Mouse (Mus musculus) neural tube, embryonic 11.5 days (tissue): Measurements from ENCODE around the gene BC049762. TPM values are rescaled to one million over a fixed set of nuclear protein-coding genes. Genes with fewer than 3 reads are reported as not detected.

ENCODE experiments used
- polyA plus RNA-seq: library from polyadenylated mRNA; unstranded; fragments of >200 nt; fragmentation: Nextera tagmentation; extraction: Ambion mirVana; gene quantifications from 2 replicates; pipeline ENCODE4 v1.2.1, GENCODE M21; 2014

Gene BC049762
- polyA plus RNA-seq, 1 experiment from 2014 or later, result 0.45 TPM

Other genes starting within 250 kb of the BC049762 start
- not detected in 2 replicates for gene Olfr54, start 248.8 kb downstream of the BC049762 start, polyA plus RNA-seq
- gene Olfr1375, start 214.9 kb downstream of the BC049762 start, polyA plus RNA-seq, result not detected in 2 replicates
- 8.6 and 9.9 TPM in 2 replicates for gene Zfp354a, start 203.8 kb downstream of the BC049762 start, polyA plus RNA-seq
- gene Gm12569, start 42.6 kb downstream of the BC049762 start, polyA plus RNA-seq, result not detected in 2 replicates
- 140 and 145 TPM in 2 replicates for gene Clk4, start 1.3 kb downstream of the BC049762 start, polyA plus RNA-seq
- 9.7 and 10.9 TPM in 2 replicates for gene Col23a1, start 26.9 kb upstream of the BC049762 start, polyA plus RNA-seq